Mouse (Mus musculus): ENCODE measurements around the gene Tmem232.

DNA sequence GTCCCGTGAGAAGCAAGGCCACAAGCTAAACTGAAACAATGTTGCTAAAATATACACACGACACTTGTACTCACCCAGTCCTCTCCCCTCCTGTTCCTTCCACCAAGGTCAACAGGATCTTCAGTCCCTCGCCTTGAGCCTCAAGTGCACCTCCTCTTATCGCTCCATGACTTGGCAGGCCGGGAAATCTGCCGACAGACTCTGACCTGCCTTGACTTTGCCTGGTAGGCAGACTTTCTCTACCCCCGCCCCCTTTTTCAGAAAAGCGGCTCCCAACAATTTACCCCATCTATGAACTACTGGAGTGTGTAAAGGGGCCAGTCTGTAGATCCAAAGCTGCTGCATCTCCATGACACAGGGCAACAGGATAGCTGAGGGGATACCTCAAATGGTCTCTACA is 30.9 kb upstream of the Tmem232 start:
- no peak for TF ChIP-seq CTCF (IDR thresholded peaks at IDR 0.05; ENCODE audit: low read depth)
- no peak for TF ChIP-seq EP300 (IDR thresholded peaks at IDR 0.05; ENCODE audit: low read depth)

Data from liver, postnatal 0 days (tissue).